Mouse (Mus musculus): ENCODE data around the gene Pfdn6.
"Not testable (repeated sequence)": the region's sequence is repeated elsewhere in the genome, so short reads cannot be mapped to it uniquely, and the experiment has no call there.

Pfdn6 gene

GRCm38 (mm10) chr17:33897114-33897794 lies 42.9 kb downstream of the Pfdn6 start:
- peak; percentile 95 for DNase-seq (ENCODE audit: low read depth)

- DNase-seq (ENCODE audit: low read depth) = not testable (repeated sequence)
Observed at GRCm38 (mm10) chr17:33893011-33893410, 47.1 kb downstream of the Pfdn6 start.

GRCm38 (mm10) chr17:33892429-33892828 lies 47.7 kb downstream of the Pfdn6 start:
- DNase-seq (ENCODE audit: low read depth) = no peak

- peak; percentile 28 for DNase-seq (ENCODE audit: low read depth)
Observed at GRCm38 (mm10) chr17:33891892-33892291, 48.3 kb downstream of the Pfdn6 start.

- DNase-seq (ENCODE audit: low read depth) = peak; percentile 33
Observed at GRCm38 (mm10) chr17:33891357-33891756, 48.8 kb downstream of the Pfdn6 start.

- peak; percentile 100 for DNase-seq (ENCODE audit: low read depth)
Observed at GRCm38 (mm10) chr17:33890533-33891059, 49.5 kb downstream of the Pfdn6 start, which contains the start of gene Kifc1. TSS of gene Kifc1 (minus strand) at chr17:33890661.

GRCm38 (mm10) chr17:33889941-33890532 lies 50.1 kb downstream of the Pfdn6 start:
- DNase-seq (ENCODE audit: low read depth) = peak; percentile 43
